Mouse (Mus musculus): ENCODE data around the gene Mtfr1l. TPM values are rescaled to one million over a fixed set of nuclear protein-coding genes. Genes with fewer than 3 reads are reported as not detected.
A peak's percentile ranks its signal among the peaks of the same experiment; 100 is the strongest.

Mtfr1l gene
- polyA plus RNA-seq, 1 experiment from 2014 or later = 170 TPM

- Histone ChIP-seq H3K27me3 (ENCODE audit: control insufficient read depth, insufficient read depth, low read length) (no peaks in the 10 kb centered on the region), H3K9me3 (ENCODE audit: control insufficient read depth, low read length) (no peaks in the 10 kb centered on the region), H3K9ac (ENCODE audit: low read length) (no peak overlapping the region; the same call in 1 of the 2 replicates), H3K27ac (replicated peaks in 1 of 2; ENCODE audit: control insufficient read depth in 1 of 2, insufficient read depth in 1 of 2, low read depth in 2 of 2, low read length in 2 of 2) (no peak overlapping the region), H3K4me2 (ENCODE audit: low read length) (no peak overlapping the region), H3K4me1 (ENCODE audit: control insufficient read depth in 2 of 2, insufficient read depth in 2 of 2, low read length in 2 of 2) (peaks cover 13 to 17% of the 10 kb centered on the region in 2 experiments), H3K36me3 (ENCODE audit: control insufficient read depth, insufficient read depth, low read length) (peaks cover 91% of the 10 kb centered on the region), H3K4me3 (ENCODE audit: control insufficient read depth in 1 of 2, insufficient read depth in 1 of 2, low read depth in 1 of 2, low read length in 2 of 2) (no peak overlapping the region)
- ATAC-seq (ENCODE audit: insufficient number of reproducible peaks, insufficient read depth, low FRiP score, low read depth) = no peak
- 8% methylated on average over 5 of the region's 5 CpGs for WGBS
Observed at GRCm38 (mm10) chr4:134543261-134543660, 8.1 kb upstream of the Mtfr1l start.

GRCm38 (mm10) chr4:134542726-134543125 lies 7.5 kb upstream of the Mtfr1l start:
- H3K4me2 ChIP-seq (ENCODE audit: low read length) = no peak overlapping the region
- no peak overlapping the region for H3K4me3 ChIP-seq (ENCODE audit: control insufficient read depth in 1 of 2, insufficient read depth in 1 of 2, low read depth in 1 of 2, low read length in 2 of 2)
- peaks cover 90% of the 10 kb centered on the region for H3K36me3 ChIP-seq (ENCODE audit: control insufficient read depth, insufficient read depth, low read length)
- no peak for ATAC-seq (ENCODE audit: insufficient number of reproducible peaks, insufficient read depth, low FRiP score, low read depth)
- H3K4me1 ChIP-seq (ENCODE audit: control insufficient read depth in 2 of 2, insufficient read depth in 2 of 2, low read length in 2 of 2) = peaks cover 7 to 15% of the 10 kb centered on the region in 2 experiments
- H3K27ac ChIP-seq (replicated peaks in 1 of 2; ENCODE audit: control insufficient read depth in 1 of 2, insufficient read depth in 1 of 2, low read depth in 2 of 2, low read length in 2 of 2) = no peak overlapping the region
- WGBS = 85% methylated on average over 9 of the region's 9 CpGs
- H3K9me3 ChIP-seq (ENCODE audit: control insufficient read depth, low read length) = no peaks in the 10 kb centered on the region
- H3K9ac ChIP-seq (ENCODE audit: low read length) = no peak overlapping the region
- no peaks in the 10 kb centered on the region for H3K27me3 ChIP-seq (ENCODE audit: control insufficient read depth, insufficient read depth, low read length)

- H3K4me2 ChIP-seq (ENCODE audit: low read length) = no peak overlapping the region
- no peaks in the 10 kb centered on the region for H3K9me3 ChIP-seq (ENCODE audit: control insufficient read depth, low read length)
- H3K27me3 ChIP-seq (ENCODE audit: control insufficient read depth, insufficient read depth, low read length) = no peaks in the 10 kb centered on the region
- H3K9ac ChIP-seq (ENCODE audit: low read length) = no peak overlapping the region
- peaks cover 60% of the 10 kb centered on the region for H3K36me3 ChIP-seq (ENCODE audit: control insufficient read depth, insufficient read depth, low read length)
- ATAC-seq (ENCODE audit: insufficient number of reproducible peaks, insufficient read depth, low FRiP score, low read depth) = no peak
- no peak overlapping the region for H3K27ac ChIP-seq (replicated peaks in 1 of 2; ENCODE audit: control insufficient read depth in 1 of 2, insufficient read depth in 1 of 2, low read depth in 2 of 2, low read length in 2 of 2)
- H3K4me3 ChIP-seq (ENCODE audit: control insufficient read depth in 1 of 2, insufficient read depth in 1 of 2, low read depth in 1 of 2, low read length in 2 of 2) = no peak overlapping the region
- H3K4me1 ChIP-seq (ENCODE audit: control insufficient read depth in 2 of 2, insufficient read depth in 2 of 2, low read length in 2 of 2) = peaks cover 3 to 7% of the 10 kb centered on the region in 2 experiments
- 83% methylated on average over 10 of the region's 10 CpGs for WGBS
Observed at GRCm38 (mm10) chr4:134538997-134539580, 3.9 kb upstream of the Mtfr1l start.

- H3K4me2 ChIP-seq (ENCODE audit: low read length) = peak overlapping the region; percentile 98
- H3K4me3 ChIP-seq (ENCODE audit: control insufficient read depth in 1 of 2, insufficient read depth in 1 of 2, low read depth in 1 of 2, low read length in 2 of 2) = peak overlapping the region; percentile 48 to 89
- H3K9me3 ChIP-seq (ENCODE audit: control insufficient read depth, low read length) = no peaks in the 10 kb centered on the region
- peak overlapping the region; percentile 44 to 93; a peak in 3 of 4 replicates for H3K27ac ChIP-seq (replicated peaks in 1 of 2; ENCODE audit: control insufficient read depth in 1 of 2, insufficient read depth in 1 of 2, low read depth in 2 of 2, low read length in 2 of 2)
- peaks cover 45% of the 10 kb centered on the region for H3K36me3 ChIP-seq (ENCODE audit: control insufficient read depth, insufficient read depth, low read length)
- peaks cover 16 to 34% of the 10 kb centered on the region in 2 experiments for H3K4me1 ChIP-seq (ENCODE audit: control insufficient read depth in 2 of 2, insufficient read depth in 2 of 2, low read length in 2 of 2)
- ATAC-seq (ENCODE audit: insufficient number of reproducible peaks, insufficient read depth, low FRiP score, low read depth) = no peak
- no peaks in the 10 kb centered on the region for H3K27me3 ChIP-seq (ENCODE audit: control insufficient read depth, insufficient read depth, low read length)
- H3K9ac ChIP-seq (ENCODE audit: low read length) = peak overlapping the region; percentile 85
- 11% methylated on average over 8 of the region's 8 CpGs for WGBS
Observed at GRCm38 (mm10) chr4:134535787-134536151, 582 bp upstream of the Mtfr1l start.

- peak overlapping the region; percentile 78 to 93 for H3K27ac ChIP-seq (replicated peaks in 1 of 2; ENCODE audit: control insufficient read depth in 1 of 2, insufficient read depth in 1 of 2, low read depth in 2 of 2, low read length in 2 of 2)
- under 1% methylated on average over 57 of the region's 57 CpGs for WGBS
- H3K27me3 ChIP-seq (ENCODE audit: control insufficient read depth, insufficient read depth, low read length) = no peaks in the 10 kb centered on the region
- H3K4me1 ChIP-seq (ENCODE audit: control insufficient read depth in 2 of 2, insufficient read depth in 2 of 2, low read length in 2 of 2) = peaks cover 16 to 34% of the 10 kb centered on the region in 2 experiments
- H3K36me3 ChIP-seq (ENCODE audit: control insufficient read depth, insufficient read depth, low read length) = peaks cover 45% of the 10 kb centered on the region
- peak overlapping the region; percentile 67 to 89 for H3K4me3 ChIP-seq (ENCODE audit: control insufficient read depth in 1 of 2, insufficient read depth in 1 of 2, low read depth in 1 of 2, low read length in 2 of 2)
- H3K4me2 ChIP-seq (ENCODE audit: low read length) = peak overlapping the region; percentile 98
- H3K9ac ChIP-seq (ENCODE audit: low read length) = peak overlapping the region; percentile 85
- ATAC-seq (ENCODE audit: insufficient number of reproducible peaks, insufficient read depth, low FRiP score, low read depth) = peak; percentile 18; the same call in 1 of the 2 replicates
- no peaks in the 10 kb centered on the region for H3K9me3 ChIP-seq (ENCODE audit: control insufficient read depth, low read length)
Observed at GRCm38 (mm10) chr4:134534124-134534886, 882 bp downstream of the Mtfr1l start.

GRCm38 (mm10) chr4:134533421-134533820 lies 1.8 kb downstream of the Mtfr1l start:
- peak overlapping the region; percentile 67 to 89; a peak in 1 of 4 replicates for H3K4me3 ChIP-seq (ENCODE audit: control insufficient read depth in 1 of 2, insufficient read depth in 1 of 2, low read depth in 1 of 2, low read length in 2 of 2)
- peak overlapping the region; percentile 85 for H3K9ac ChIP-seq (ENCODE audit: low read length)
- H3K9me3 ChIP-seq (ENCODE audit: control insufficient read depth, low read length) = no peaks in the 10 kb centered on the region
- ATAC-seq (ENCODE audit: insufficient number of reproducible peaks, insufficient read depth, low FRiP score, low read depth) = no peak
- H3K27me3 ChIP-seq (ENCODE audit: control insufficient read depth, insufficient read depth, low read length) = no peaks in the 10 kb centered on the region
- H3K4me1 ChIP-seq (ENCODE audit: control insufficient read depth in 2 of 2, insufficient read depth in 2 of 2, low read length in 2 of 2) = peaks cover 16 to 34% of the 10 kb centered on the region in 2 experiments
- H3K27ac ChIP-seq (replicated peaks in 1 of 2; ENCODE audit: control insufficient read depth in 1 of 2, insufficient read depth in 1 of 2, low read depth in 2 of 2, low read length in 2 of 2) = peak overlapping the region in 1 of 2 experiments; percentile 93; a peak in 1 of 4 replicates
- 77% methylated on average over 4 of the region's 4 CpGs for WGBS
- H3K36me3 ChIP-seq (ENCODE audit: control insufficient read depth, insufficient read depth, low read length) = peaks cover 45% of the 10 kb centered on the region
- H3K4me2 ChIP-seq (ENCODE audit: low read length) = peak overlapping the region; percentile 98

GRCm38 (mm10) chr4:134532928-134533327 lies 2.3 kb downstream of the Mtfr1l start:
- H3K27ac ChIP-seq (replicated peaks in 1 of 2; ENCODE audit: control insufficient read depth in 1 of 2, insufficient read depth in 1 of 2, low read depth in 2 of 2, low read length in 2 of 2) = no peak overlapping the region

More at GRCm38 (mm10) chr4:134532928-134533327, 2.3 kb downstream of the Mtfr1l start:
- no peak for ATAC-seq (ENCODE audit: insufficient number of reproducible peaks, insufficient read depth, low FRiP score, low read depth)
- Histone ChIP-seq H3K27me3 (ENCODE audit: control insufficient read depth, insufficient read depth, low read length) (no peaks in the 10 kb centered on the region), H3K9me3 (ENCODE audit: control insufficient read depth, low read length) (no peaks in the 10 kb centered on the region), H3K9ac (ENCODE audit: low read length) (no peak overlapping the region), H3K4me3 (ENCODE audit: control insufficient read depth in 1 of 2, insufficient read depth in 1 of 2, low read depth in 1 of 2, low read length in 2 of 2) (no peak overlapping the region), H3K4me2 (ENCODE audit: low read length) (no peak overlapping the region), H3K4me1 (ENCODE audit: control insufficient read depth in 2 of 2, insufficient read depth in 2 of 2, low read length in 2 of 2) (peaks cover 16 to 34% of the 10 kb centered on the region in 2 experiments), H3K36me3 (ENCODE audit: control insufficient read depth, insufficient read depth, low read length) (peaks cover 45% of the 10 kb centered on the region)
- 54% methylated on average over 4 of the region's 4 CpGs for WGBS

Measured in heart, embryonic 14.5 days (tissue).